Mouse (Mus musculus): ENCODE results near the gene Dab2ip. TPM values are rescaled to one million over a fixed set of nuclear protein-coding genes. Genes with fewer than 3 reads are reported as not detected.

Gene Dab2ip
- polyA plus RNA-seq, 1 experiment from 2014 or later = 41.3 TPM

DNA sequence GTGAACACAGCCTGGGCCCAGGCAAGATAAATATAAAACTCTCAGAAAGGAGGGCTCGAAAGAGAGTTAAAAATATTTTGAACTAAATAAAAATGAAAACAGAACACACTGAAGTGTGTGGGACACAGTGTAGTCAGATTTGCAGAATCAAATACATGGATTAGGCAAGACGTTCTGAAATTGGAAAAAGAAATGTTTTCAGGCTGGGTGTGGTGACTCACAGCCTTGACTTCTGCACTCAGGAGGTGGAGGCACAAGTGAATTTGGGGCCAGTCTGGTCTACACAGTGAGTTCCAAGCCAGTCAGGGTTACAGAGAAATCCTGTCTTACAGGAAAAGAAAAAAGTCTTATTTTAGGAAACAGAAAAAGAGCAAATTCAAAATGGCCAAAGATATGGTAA, 212.5 kb downstream of the Dab2ip start:
- Histone ChIP-seq H3K27ac (ENCODE audit: low read depth, low read length) (no peak overlapping the region), H3K4me2 (replicated peaks; ENCODE audit: low read depth) (no peak overlapping the region), H3K9ac (ENCODE audit: low read depth, low read length) (no peak overlapping the region), H3K4me3 (ENCODE audit: low read depth, low read length) (no peak overlapping the region), H3K36me3 (ENCODE audit: control insufficient read depth, insufficient read depth) (no peaks in the 10 kb centered on the region), H3K4me1 (replicated peaks; ENCODE audit: control insufficient read depth, insufficient read depth, low read length) (no peaks in the 10 kb centered on the region), H3K27me3 (replicated peaks; ENCODE audit: control insufficient read depth, insufficient read depth, low read length) (no peaks in the 10 kb centered on the region), H3K9me3 (ENCODE audit: control insufficient read depth) (no peaks in the 10 kb centered on the region)
- 68% methylated on average over 2 of the region's 2 CpGs for WGBS
- no peak for TF ChIP-seq CTCF (IDR thresholded peaks at IDR 0.05; ENCODE audit: low read depth)
- no peak for ATAC-seq

DNA sequence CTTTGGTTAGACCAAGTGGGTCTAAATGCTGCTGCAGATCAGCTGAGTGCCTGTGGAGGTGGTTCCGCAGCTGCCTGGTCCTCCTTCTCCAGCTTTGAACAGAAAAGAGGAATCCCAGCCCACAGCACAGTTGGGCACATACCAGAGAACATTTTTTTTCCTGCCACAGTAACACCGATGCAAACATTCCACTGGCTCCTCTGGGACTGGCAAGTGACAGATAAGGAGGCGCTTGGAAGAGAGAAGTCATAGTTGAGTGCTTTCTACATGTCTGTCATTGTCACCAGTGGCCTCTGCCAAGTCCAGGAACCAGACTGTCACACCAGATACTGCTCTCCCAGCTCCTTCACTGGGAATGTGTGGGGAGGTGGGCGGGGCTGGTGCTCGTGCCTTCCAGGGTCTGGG, 217.6 kb downstream of the Dab2ip start:
- ATAC-seq = no peak
- no peaks in the 10 kb centered on the region for H3K9me3 ChIP-seq (ENCODE audit: control insufficient read depth)

GRCm38 (mm10) chr2:35776935-35777334, 218.9 kb downstream of the Dab2ip start:
- no peak for TF ChIP-seq CTCF (IDR thresholded peaks at IDR 0.05; ENCODE audit: low read depth)
- Histone ChIP-seq H3K9me3 (ENCODE audit: control insufficient read depth) (no peaks in the 10 kb centered on the region), H3K4me2 (replicated peaks; ENCODE audit: low read depth) (no peak overlapping the region), H3K4me3 (ENCODE audit: low read depth, low read length) (no peak overlapping the region), H3K9ac (ENCODE audit: low read depth, low read length) (no peak overlapping the region), H3K27ac (ENCODE audit: low read depth, low read length) (no peak overlapping the region), H3K4me1 (replicated peaks; ENCODE audit: control insufficient read depth, insufficient read depth, low read length) (no peaks in the 10 kb centered on the region), H3K27me3 (replicated peaks; ENCODE audit: control insufficient read depth, insufficient read depth, low read length) (no peaks in the 10 kb centered on the region), H3K36me3 (ENCODE audit: control insufficient read depth, insufficient read depth) (no peaks in the 10 kb centered on the region)
- WGBS = 79% methylated on average over 9 of the region's 9 CpGs
- no peak for ATAC-seq

More for the DNA sequence above, 217.6 kb downstream of the Dab2ip start:
- H3K27me3 ChIP-seq (replicated peaks; ENCODE audit: control insufficient read depth, insufficient read depth, low read length) = no peaks in the 10 kb centered on the region
- WGBS = 42% methylated on average over 5 of the region's 5 CpGs
- H3K4me2 ChIP-seq (replicated peaks; ENCODE audit: low read depth) = no peak overlapping the region
- no peak overlapping the region for H3K4me3 ChIP-seq (ENCODE audit: low read depth, low read length)
- no peak overlapping the region for H3K27ac ChIP-seq (ENCODE audit: low read depth, low read length)
- TF ChIP-seq CTCF (IDR thresholded peaks at IDR 0.05; ENCODE audit: low read depth) = no peak
- no peak overlapping the region for H3K9ac ChIP-seq (ENCODE audit: low read depth, low read length)
- H3K36me3 ChIP-seq (ENCODE audit: control insufficient read depth, insufficient read depth) = no peaks in the 10 kb centered on the region
- no peaks in the 10 kb centered on the region for H3K4me1 ChIP-seq (replicated peaks; ENCODE audit: control insufficient read depth, insufficient read depth, low read length)

GRCm38 (mm10) chr2:35779266-35779665, 221.2 kb downstream of the Dab2ip start:
- Histone ChIP-seq H3K4me3 (ENCODE audit: low read depth, low read length) (no peak overlapping the region), H3K4me1 (replicated peaks; ENCODE audit: control insufficient read depth, insufficient read depth, low read length) (no peaks in the 10 kb centered on the region), H3K36me3 (ENCODE audit: control insufficient read depth, insufficient read depth) (no peaks in the 10 kb centered on the region), H3K4me2 (replicated peaks; ENCODE audit: low read depth) (no peak overlapping the region), H3K27ac (ENCODE audit: low read depth, low read length) (no peak overlapping the region), H3K27me3 (replicated peaks; ENCODE audit: control insufficient read depth, insufficient read depth, low read length) (no peaks in the 10 kb centered on the region), H3K9me3 (ENCODE audit: control insufficient read depth) (no peaks in the 10 kb centered on the region), H3K9ac (ENCODE audit: low read depth, low read length) (no peak overlapping the region)
- TF ChIP-seq CTCF (IDR thresholded peaks at IDR 0.05; ENCODE audit: low read depth) = no peak
- ATAC-seq = no peak
- WGBS = 87% methylated on average over 5 of the region's 5 CpGs

Other genes starting within 250 kb of the Dab2ip start
- 39.9 and 45.6 TPM in 2 replicates for gene Stom, start 221.3 kb upstream of the Dab2ip start, polyA plus RNA-seq (2015; fragmentation: Nextera tagmentation; extraction: Ambion mirVana)
- gene 4930568D16Rik, start 190.5 kb upstream of the Dab2ip start, polyA plus RNA-seq (2015; fragmentation: Nextera tagmentation; extraction: Ambion mirVana) = not detected in 2 replicates
- gene 4930402F06Rik, start 161.1 kb upstream of the Dab2ip start, polyA plus RNA-seq (2015; fragmentation: Nextera tagmentation; extraction: Ambion mirVana) = not detected in 2 replicates
- 6.4 and 7.0 TPM in 2 replicates for gene Ggta1, start 95.0 kb upstream of the Dab2ip start, polyA plus RNA-seq (2015; fragmentation: Nextera tagmentation; extraction: Ambion mirVana)